Mouse (Mus musculus) liver, postnatal 0 days (tissue): ENCODE results near the gene Spin2f.
"Not testable (repeated sequence)": the region's sequence is repeated elsewhere in the genome, so short reads cannot be mapped to it uniquely, and the experiment has no call there.

ENCODE experiments used
- CTCF ChIP-seq: sonication (generic); IDR thresholded peaks from 2 replicates; pipeline ENCODE4 v1.5.1; 2016; ENCODE audit warnings: antibody characterized with exemption, low read depth
- EP300 ChIP-seq: IDR thresholded peaks from 2 replicates; pipeline ENCODE4 v1.6.1; 2016; ENCODE audit warnings: antibody characterized with exemption, low read depth, mild to moderate bottlenecking

GRCm38 (mm10) chrX:31212136-31212535, 41.6 kb upstream of the Spin2f start:
- not testable (repeated sequence) for TF ChIP-seq CTCF, EP300
